Mouse (Mus musculus) erythroblast, adult 5-6 weeks (primary cell): ENCODE results near the gene Cxcr5. TPM values are rescaled to one million over a fixed set of nuclear protein-coding genes. Genes with fewer than 3 reads are reported as not detected.

Experiments used
- total RNA-seq, 2 experiments: library from RNA; stranded (forward) in 1 of 2; stranded (reverse) in 1 of 2; fragments of 150-400 nt in 1 of 2; fragments of 200-764, 138-1000 nt in 1 of 2; gene quantifications; 2 replicates each; pipeline versions ENCODE4 v1.2.3 to v1.2.4; 2015 to 2017; ENCODE audit warnings: low replicate concordance in 2 of 2

Gene Cxcr5
- total RNA-seq, 2 experiments from 2014 or later: not detected

Other genes starting within 250 kb of the Cxcr5 start
- 13.4 and 16.3 TPM in 2 replicates for gene C2cd2l, start 241.6 kb downstream of the Cxcr5 start, total RNA-seq (2015; ENCODE audit: low replicate concordance)
- 14.1 and 17.0 TPM in 2 replicates for gene C2cd2l, start 241.6 kb downstream of the Cxcr5 start, total RNA-seq (2017; ENCODE audit: low replicate concordance)
- gene Dpagt1, start 235.9 kb downstream of the Cxcr5 start, total RNA-seq (2015; ENCODE audit: low replicate concordance): 9.2 and 17.1 TPM in 2 replicates
- 4.9 and 5.7 TPM in 2 replicates for gene Dpagt1, start 235.9 kb downstream of the Cxcr5 start, total RNA-seq (2017; ENCODE audit: low replicate concordance)
- 45.2 and 69.0 TPM in 2 replicates for gene H2afx, start 227.2 kb downstream of the Cxcr5 start, total RNA-seq (2015; ENCODE audit: low replicate concordance)
- 159 and 219 TPM in 2 replicates for gene H2afx, start 227.2 kb downstream of the Cxcr5 start, total RNA-seq (2017; ENCODE audit: low replicate concordance)
- gene Hmbs, start 217.6 kb downstream of the Cxcr5 start, total RNA-seq (2015; ENCODE audit: low replicate concordance): 3,498 and 3,777 TPM in 2 replicates
- gene Hmbs, start 217.6 kb downstream of the Cxcr5 start, total RNA-seq (2017; ENCODE audit: low replicate concordance): 2,796 and 3,284 TPM in 2 replicates
- gene Vps11, start 200.2 kb downstream of the Cxcr5 start, total RNA-seq (2015; ENCODE audit: low replicate concordance): 7.7 and 8.2 TPM in 2 replicates
- 7.8 and 12.1 TPM in 2 replicates for gene Vps11, start 200.2 kb downstream of the Cxcr5 start, total RNA-seq (2017; ENCODE audit: low replicate concordance)
- gene Hyou1, start 182.4 kb downstream of the Cxcr5 start, total RNA-seq (2015; ENCODE audit: low replicate concordance): 12.1 and 14.0 TPM in 2 replicates
- gene Hyou1, start 182.4 kb downstream of the Cxcr5 start, total RNA-seq (2017; ENCODE audit: low replicate concordance): 16.7 and 18.1 TPM in 2 replicates
- 4.0 and 25.9 TPM in 2 replicates for gene Slc37a4, start 165.0 kb downstream of the Cxcr5 start, total RNA-seq (2015; ENCODE audit: low replicate concordance)
- gene Slc37a4, start 165.0 kb downstream of the Cxcr5 start, total RNA-seq (2017; ENCODE audit: low replicate concordance): 2.5 and 4.0 TPM in 2 replicates
- gene Rps25, start 154.7 kb downstream of the Cxcr5 start, total RNA-seq (2015; ENCODE audit: low replicate concordance): 639 and 656 TPM in 2 replicates
- gene Rps25, start 154.7 kb downstream of the Cxcr5 start, total RNA-seq (2017; ENCODE audit: low replicate concordance): 277 and 380 TPM in 2 replicates
- 27.0 and 53.0 TPM in 2 replicates for gene Trappc4, start 154.3 kb downstream of the Cxcr5 start, total RNA-seq (2015; ENCODE audit: low replicate concordance)
- 2.5 and 12.2 TPM in 2 replicates for gene Trappc4, start 154.3 kb downstream of the Cxcr5 start, total RNA-seq (2017; ENCODE audit: low replicate concordance)
- 3.8 and 18.8 TPM in 2 replicates for gene Ccdc84, start 143.3 kb downstream of the Cxcr5 start, total RNA-seq (2015; ENCODE audit: low replicate concordance)
- gene Ccdc84, start 143.3 kb downstream of the Cxcr5 start, total RNA-seq (2017; ENCODE audit: low replicate concordance): 9.1 and 12.0 TPM in 2 replicates
- gene Foxr1, start 120.7 kb downstream of the Cxcr5 start, total RNA-seq (2015; ENCODE audit: low replicate concordance): not detected in 2 replicates
- not detected in 2 replicates for gene Foxr1, start 120.7 kb downstream of the Cxcr5 start, total RNA-seq (2017; ENCODE audit: low replicate concordance)
- gene Upk2, start 106.9 kb downstream of the Cxcr5 start, total RNA-seq (2015; ENCODE audit: low replicate concordance): not detected in 2 replicates
- not detected in 2 replicates for gene Upk2, start 106.9 kb downstream of the Cxcr5 start, total RNA-seq (2017; ENCODE audit: low replicate concordance)
- 0.77 and 0.84 TPM in 2 replicates for gene Bcl9l, start 79.1 kb downstream of the Cxcr5 start, total RNA-seq (2015; ENCODE audit: low replicate concordance)
- 0.42 and 2.8 TPM in 2 replicates for gene Bcl9l, start 79.1 kb downstream of the Cxcr5 start, total RNA-seq (2017; ENCODE audit: low replicate concordance)
- 53.1 and 53.8 TPM in 2 replicates for gene Ddx6, start 43.0 kb upstream of the Cxcr5 start, total RNA-seq (2015; ENCODE audit: low replicate concordance)
- 109 and 114 TPM in 2 replicates for gene Ddx6, start 43.0 kb upstream of the Cxcr5 start, total RNA-seq (2017; ENCODE audit: low replicate concordance)
- not detected in 2 replicates for gene Treh, start 111.4 kb upstream of the Cxcr5 start, total RNA-seq (2015; ENCODE audit: low replicate concordance)
- gene Treh, start 111.4 kb upstream of the Cxcr5 start, total RNA-seq (2017; ENCODE audit: low replicate concordance): not detected in 2 replicates
- gene Phldb1, start 173.3 kb upstream of the Cxcr5 start, total RNA-seq (2015; ENCODE audit: low replicate concordance): 0.42 and 6.1 TPM in 2 replicates
- gene Phldb1, start 173.3 kb upstream of the Cxcr5 start, total RNA-seq (2017; ENCODE audit: low replicate concordance): 2.9 TPM in 2 replicates
- 52.6 and 60.4 TPM in 2 replicates for gene Arcn1, start 206.0 kb upstream of the Cxcr5 start, total RNA-seq (2015; ENCODE audit: low replicate concordance)
- 66.1 and 94.8 TPM in 2 replicates for gene Arcn1, start 206.0 kb upstream of the Cxcr5 start, total RNA-seq (2017; ENCODE audit: low replicate concordance)
- gene Ift46, start 206.0 kb upstream of the Cxcr5 start, total RNA-seq (2015; ENCODE audit: low replicate concordance): 62.1 and 85.9 TPM in 2 replicates
- 40.4 and 54.4 TPM in 2 replicates for gene Ift46, start 206.0 kb upstream of the Cxcr5 start, total RNA-seq (2017; ENCODE audit: low replicate concordance)
- not detected in 2 replicates for gene Tmem25, start 237.4 kb upstream of the Cxcr5 start, total RNA-seq (2015; ENCODE audit: low replicate concordance)
- gene Tmem25, start 237.4 kb upstream of the Cxcr5 start, total RNA-seq (2017; ENCODE audit: low replicate concordance): not detected in 2 replicates
- not detected in 2 replicates for gene Ttc36, start 241.2 kb upstream of the Cxcr5 start, total RNA-seq (2015; ENCODE audit: low replicate concordance)
- gene Ttc36, start 241.2 kb upstream of the Cxcr5 start, total RNA-seq (2017; ENCODE audit: low replicate concordance): 1.4 TPM in 1 of 2 replicates, not detected in the other